Mouse (Mus musculus) left cerebral cortex, postnatal 4 days (tissue): ENCODE measurements at regions not wholly inside any gene's neighbourhood (a gene's known extent, or its start where the extent isn't known, plus 50 kb on each side); places are given as distances from the start of the nearest gene placed in this dataset.

Source experiments
- DNase-seq: peaks from one replicate; pipeline ENCODE4 v3.0.0-alpha.2; 2022
- intact Hi-C: fragments of 180-260 bp; cut with DNase I; formaldehyde crosslinking; loops from one replicate; pipeline ENCODE4 v1.15.1; 2025

- no peak for DNase-seq
- intact Hi-C loops: no loop called here
Measured at GRCm38 (mm10) chr8:90192856-90193255, 155.3 kb downstream of the Tox3 start.

GRCm38 (mm10) chr8:90182807-90183206 lies 165.3 kb downstream of the Tox3 start:
- no peak for DNase-seq
- intact Hi-C loops: no loop called here

GRCm38 (mm10) chr8:90176771-90177170 lies 171.4 kb downstream of the Tox3 start:
- no peak for DNase-seq
- intact Hi-C loops: no loop called here

- intact Hi-C loops: no loop called here
Measured at GRCm38 (mm10) chr8:90176335-90176734, 171.8 kb downstream of the Tox3 start.

GRCm38 (mm10) chr8:90166639-90167038 lies 181.5 kb downstream of the Tox3 start:
- no peak for DNase-seq
- intact Hi-C loops: no loop called here

More at GRCm38 (mm10) chr8:90176335-90176734, 171.8 kb downstream of the Tox3 start:
- no peak for DNase-seq

GRCm38 (mm10) chr8:90151477-90151876 lies 196.7 kb downstream of the Tox3 start:
- DNase-seq: peak; percentile 41
- intact Hi-C loops: no loop called here

GRCm38 (mm10) chr8:90149903-90150302 lies 198.2 kb downstream of the Tox3 start:
- DNase-seq: no peak
- intact Hi-C loops: loop anchor here (5.0 kb wide), 1 partner anchor 102 kb away; no protein-coding TSS in a partner anchor

GRCm38 (mm10) chr8:90134626-90135025 lies 213.5 kb downstream of the Tox3 start:
- intact Hi-C loops: no loop called here
- no peak for DNase-seq

GRCm38 (mm10) chr8:90130704-90131267 lies 217.4 kb downstream of the Tox3 start:
- DNase-seq: no peak
- intact Hi-C loops: no loop called here

GRCm38 (mm10) chr8:90125426-90125825 lies 222.7 kb downstream of the Tox3 start:
- DNase-seq: peak; percentile 4
- intact Hi-C loops: no loop called here

- DNase-seq: peak; percentile 37
- intact Hi-C loops: no loop called here
Measured at GRCm38 (mm10) chr8:90123101-90123500, 225.0 kb downstream of the Tox3 start.

GRCm38 (mm10) chr8:90121935-90122334 lies 226.2 kb downstream of the Tox3 start:
- no peak for DNase-seq
- intact Hi-C loops: no loop called here

GRCm38 (mm10) chr8:90121017-90121416 lies 227.1 kb downstream of the Tox3 start:
- no peak for DNase-seq
- intact Hi-C loops: no loop called here

- intact Hi-C loops: no loop called here
- no peak for DNase-seq
Measured at GRCm38 (mm10) chr8:90115436-90115835, 232.7 kb downstream of the Tox3 start.

GRCm38 (mm10) chr8:90100509-90100908 lies 247.6 kb downstream of the Tox3 start:
- intact Hi-C loops: no loop called here
- DNase-seq: no peak

- DNase-seq: no peak
- intact Hi-C loops: no loop called here
Measured at GRCm38 (mm10) chr8:90082630-90083029, 265.5 kb downstream of the Tox3 start.

- intact Hi-C loops: no loop called here
- DNase-seq: peak; percentile 45
Measured at GRCm38 (mm10) chr8:90076381-90076780, 271.8 kb downstream of the Tox3 start.

GRCm38 (mm10) chr8:90075796-90076195 lies 272.3 kb downstream of the Tox3 start:
- DNase-seq: no peak
- intact Hi-C loops: no loop called here

GRCm38 (mm10) chr8:90070006-90070405 lies 278.1 kb downstream of the Tox3 start:
- no peak for DNase-seq
- intact Hi-C loops: no loop called here

GRCm38 (mm10) chr8:90069411-90069993 lies 278.6 kb downstream of the Tox3 start:
- DNase-seq: no peak
- intact Hi-C loops: no loop called here

GRCm38 (mm10) chr8:90068441-90068840 lies 279.7 kb downstream of the Tox3 start:
- intact Hi-C loops: no loop called here
- no peak for DNase-seq

- intact Hi-C loops: no loop called here
Measured at GRCm38 (mm10) chr8:90064381-90064780, 283.8 kb downstream of the Tox3 start.

GRCm38 (mm10) chr8:90063291-90063690 lies 284.9 kb downstream of the Tox3 start:
- intact Hi-C loops: no loop called here

More at GRCm38 (mm10) chr8:90064381-90064780, 283.8 kb downstream of the Tox3 start:
- DNase-seq: no peak

More at GRCm38 (mm10) chr8:90063291-90063690, 284.9 kb downstream of the Tox3 start:
- DNase-seq: no peak
